Mouse (Mus musculus) neural tube, embryonic 14.5 days (tissue): Measurements from ENCODE around the gene Ovol1. TPM values are rescaled to one million over a fixed set of nuclear protein-coding genes. Genes with fewer than 3 reads are reported as not detected.
A peak's percentile ranks its signal among the peaks of the same experiment; 100 is the strongest.

Experiments
- ATAC-seq: fragments of 200-750 bp; cut with Nextera tagmentation; 2 replicates; pipeline ENCODE4 v1.8.0; 2017; ENCODE audit warnings: low read depth, mild to moderate bottlenecking, moderate TSS enrichment, moderate library complexity
- H3K27ac ChIP-seq: fragments of 300-500 bp; sonication (generic); 2 replicates; pipeline ENCODE4 v1.5.1; 2014; ENCODE audit warnings: low read depth, mild to moderate bottlenecking, control low read depth, low read length, moderate library complexity, mixed read lengths
- H3K27me3 ChIP-seq: fragments of 300-500 bp; sonication (generic); 2 replicates; pipeline ENCODE4 v1.6.1; 2014; ENCODE audit warnings: low read length; ENCODE audit not compliant: control insufficient read depth, insufficient read depth
- H3K36me3 ChIP-seq: fragments of 300-500 bp; sonication (generic); 2 replicates; pipeline ENCODE4 v1.6.1; 2014; ENCODE audit warnings: low read length, mixed read lengths; ENCODE audit not compliant: control insufficient read depth, insufficient read depth
- H3K4me1 ChIP-seq: fragments of 300-500 bp; sonication (generic); 2 replicates; pipeline ENCODE4 v1.6.1; 2014; ENCODE audit warnings: low read length; ENCODE audit not compliant: control insufficient read depth, insufficient read depth
- H3K4me2 ChIP-seq: fragments of 300-500 bp; sonication (generic); 2 replicates; pipeline ENCODE4 v1.6.1; 2014; ENCODE audit warnings: mild to moderate bottlenecking, low read depth, low read length, control low read depth
- H3K4me3 ChIP-seq: fragments of 300-500 bp; sonication (generic); 2 replicates; pipeline ENCODE4 v1.5.1; 2014; ENCODE audit warnings: low read depth, low read length, control low read depth, mixed read lengths
- H3K9ac ChIP-seq: fragments of 300-500 bp; sonication (generic); replicated peaks from 2 replicates; pipeline ENCODE4 v1.6.1; 2014; ENCODE audit warnings: low read depth, mild to moderate bottlenecking, control low read depth, low read length, mixed read lengths
- H3K9me3 ChIP-seq: fragments of 300-500 bp; sonication (generic); 2 replicates; pipeline ENCODE4 v1.6.1; 2016; ENCODE audit warnings: low read length; ENCODE audit not compliant: control insufficient read depth
- WGBS: fragments of 180-500 bp; shearing (Covaris S2); extraction: QIAGEN DNeasy Blood & Tissue Kit; methylation state at CpG from one replicate; pipeline ENCODE4 v1.1.7; 2014; 5-methylcytosine and 5-hydroxymethylcytosine counted together
- polyA plus RNA-seq: library from polyadenylated mRNA; unstranded; fragments of >200 nt; fragmentation: Nextera tagmentation; extraction: Ambion mirVana; gene quantifications from 2 replicates; pipeline ENCODE4 v1.2.1, GENCODE M21; 2014

The Ovol1 gene
- polyA plus RNA-seq, 1 experiment from 2014 or later, result not detected

- H3K36me3 ChIP-seq, result no peaks in the 10 kb centered on the region
- H3K27ac ChIP-seq, result no peak overlapping the region
- no peak overlapping the region for H3K9ac ChIP-seq
- WGBS, result 71% methylated on average over 7 of the region's 7 CpGs
- peaks cover 4% of the 10 kb centered on the region; the same call in 1 of the 2 replicates for H3K4me1 ChIP-seq
- H3K27me3 ChIP-seq, result no peaks in the 10 kb centered on the region
- no peak overlapping the region for H3K4me2 ChIP-seq
- no peak for ATAC-seq
- no peaks in the 10 kb centered on the region for H3K9me3 ChIP-seq
- H3K4me3 ChIP-seq, result no peak overlapping the region
These were observed 44.3 kb downstream of the Ovol1 start for GRCm38 (mm10) chr19:5515840-5516777.

- Histone ChIP-seq H3K27me3 (no peaks in the 10 kb centered on the region), H3K36me3 (no peaks in the 10 kb centered on the region), H3K4me2 (no peak overlapping the region), H3K9ac (no peak overlapping the region), H3K4me1 (peaks cover 13% of the 10 kb centered on the region; the same call in 1 of the 2 replicates), H3K27ac (no peak overlapping the region), H3K4me3 (no peak overlapping the region), H3K9me3 (no peaks in the 10 kb centered on the region)
- WGBS, result 84% methylated on average over 3 of the region's 3 CpGs
- ATAC-seq, result no peak
These were observed 47.5 kb downstream of the Ovol1 start for GRCm38 (mm10) chr19:5513005-5513349.

- no peaks in the 10 kb centered on the region for H3K27me3 ChIP-seq
- H3K4me1 ChIP-seq, result peaks cover 13% of the 10 kb centered on the region; the same call in 1 of the 2 replicates
- ATAC-seq, result no peak
- H3K36me3 ChIP-seq, result no peaks in the 10 kb centered on the region
- H3K4me2 ChIP-seq, result peak overlapping the region; percentile 11; the same call in 1 of the 2 replicates
- no peak overlapping the region for H3K27ac ChIP-seq
- H3K9ac ChIP-seq, result no peak overlapping the region
- WGBS, result 87% methylated on average over 12 of the region's 12 CpGs
- H3K9me3 ChIP-seq, result no peaks in the 10 kb centered on the region
- H3K4me3 ChIP-seq, result no peak overlapping the region
These were observed 48.1 kb downstream of the Ovol1 start for GRCm38 (mm10) chr19:5512091-5513004.

GRCm38 (mm10) chr19:5511074-5511632 is 49.3 kb downstream of the Ovol1 start:
- ATAC-seq, result no peak
- H3K9ac ChIP-seq, result peak overlapping the region; percentile 61
- WGBS, result 49% methylated on average over 15 of the region's 15 CpGs
- H3K4me2 ChIP-seq, result peak overlapping the region; percentile 84
- H3K36me3 ChIP-seq, result no peaks in the 10 kb centered on the region
- H3K9me3 ChIP-seq, result no peaks in the 10 kb centered on the region
- peaks cover 13% of the 10 kb centered on the region; the same call in 1 of the 2 replicates for H3K4me1 ChIP-seq
- H3K27me3 ChIP-seq, result no peaks in the 10 kb centered on the region
- peak overlapping the region; percentile 38 for H3K4me3 ChIP-seq
- no peak overlapping the region for H3K27ac ChIP-seq

GRCm38 (mm10) chr19:5510031-5511026 is 50.1 kb downstream of the Ovol1 start, which contains the start of gene Snx32:
Snx32 (minus strand) TSS chr19:5510538.
- Histone ChIP-seq H3K27me3 (no peaks in the 10 kb centered on the region), H3K36me3 (no peaks in the 10 kb centered on the region), H3K4me2 (peak within 1 kb of the TSS; percentile 84), H3K9ac (peak within 1 kb of the TSS; percentile 61), H3K27ac (peak within 1 kb of the TSS; percentile 62), H3K9me3 (no peaks in the 10 kb centered on the region), H3K4me3 (peak within 1 kb of the TSS; percentile 38), H3K4me1 (peaks cover 13% of the 10 kb centered on the region; the same call in 1 of the 2 replicates)
- peak; percentile 99 for ATAC-seq
- 3% methylated on average over 47 of the region's 47 CpGs for WGBS

- Histone ChIP-seq H3K4me2 (no peak within 1 kb of the TSS), H3K9ac (no peak within 1 kb of the TSS), H3K27me3 (no peaks in the 10 kb centered on the region), H3K36me3 (peaks cover 3% of the 10 kb centered on the region; the same call in 1 of the 2 replicates), H3K4me1 (no peaks in the 10 kb centered on the region), H3K27ac (no peak within 1 kb of the TSS), H3K9me3 (no peaks in the 10 kb centered on the region), H3K4me3 (no peak within 1 kb of the TSS)
- ATAC-seq, result no peak
- 50% methylated on average over 16 of the region's 17 CpGs for WGBS
These were observed 56.8 kb downstream of the Ovol1 start, which contains the start of gene 1700020D05Rik for GRCm38 (mm10) chr19:5503687-5504086. 1700020D05Rik (minus strand) TSS chr19:5503787.

GRCm38 (mm10) chr19:5500330-5500875 is 60.0 kb downstream of the Ovol1 start:
- no peak overlapping the region for H3K9ac ChIP-seq
- H3K9me3 ChIP-seq, result no peaks in the 10 kb centered on the region
- no peak for ATAC-seq
- no peak overlapping the region for H3K27ac ChIP-seq
- H3K4me2 ChIP-seq, result no peak overlapping the region
- H3K27me3 ChIP-seq, result no peaks in the 10 kb centered on the region
- H3K4me1 ChIP-seq, result no peaks in the 10 kb centered on the region
- peaks cover 26% of the 10 kb centered on the region for H3K36me3 ChIP-seq
- WGBS, result 94% methylated on average over 2 of the region's 2 CpGs
- no peak overlapping the region for H3K4me3 ChIP-seq
